Mouse (Mus musculus) kidney, adult 9 months (tissue): Measurements from ENCODE around the gene Pms2.
A peak's percentile ranks its signal among the peaks of the same experiment; 100 is the strongest.

Experiments used
- DNase-seq: peaks from one replicate; pipeline ENCODE4 v3.0.0; 2022

The Pms2 gene

GRCm38 (mm10) chr5:143909417-143910400, at the start of gene Pms2, which contains the start of gene Aimp2:
Gene Pms2, plus strand, starts transcription at chr5:143909964.
Gene Aimp2, minus strand, starts transcription at chr5:143909847.
- peak; percentile 99 for DNase-seq

- no peak for DNase-seq
These were observed 38.1 kb upstream of the Pms2 start for GRCm38 (mm10) chr5:143871547-143872169.

GRCm38 (mm10) chr5:143874571-143874970, 35.2 kb upstream of the Pms2 start:
- no peak for DNase-seq

GRCm38 (mm10) chr5:143885274-143885673, 24.5 kb upstream of the Pms2 start:
- no peak for DNase-seq

GRCm38 (mm10) chr5:143890741-143891140, 19.0 kb upstream of the Pms2 start:
- no peak for DNase-seq

GRCm38 (mm10) chr5:143892255-143892886, 17.4 kb upstream of the Pms2 start:
- no peak for DNase-seq

GRCm38 (mm10) chr5:143893396-143893795, 16.4 kb upstream of the Pms2 start:
- no peak for DNase-seq

- DNase-seq, result no peak
These were observed 12.0 kb upstream of the Pms2 start, which contains the start of gene Ankrd61 for GRCm38 (mm10) chr5:143897635-143898330. Gene Ankrd61, minus strand, starts transcription at chr5:143897685.

- no peak for DNase-seq
These were observed 7.7 kb upstream of the Pms2 start for GRCm38 (mm10) chr5:143902111-143902510.

GRCm38 (mm10) chr5:143903813-143904212, 6.0 kb upstream of the Pms2 start:
- DNase-seq, result no peak

GRCm38 (mm10) chr5:143906429-143906828, 3.3 kb upstream of the Pms2 start:
- no peak for DNase-seq

- no peak for DNase-seq
These were observed 838 bp upstream of the Pms2 start for GRCm38 (mm10) chr5:143908926-143909325.

- DNase-seq, result no peak
These were observed 6.5 kb downstream of the Pms2 start for GRCm38 (mm10) chr5:143916221-143916620.

- DNase-seq, result peak; percentile 80
These were observed 7.7 kb downstream of the Pms2 start for GRCm38 (mm10) chr5:143917418-143917817.

- no peak for DNase-seq
These were observed 8.4 kb downstream of the Pms2 start for GRCm38 (mm10) chr5:143918120-143918519.

GRCm38 (mm10) chr5:143924781-143925452, 15.2 kb downstream of the Pms2 start:
- no peak for DNase-seq

GRCm38 (mm10) chr5:143927875-143928274, 18.1 kb downstream of the Pms2 start, which contains the start of gene Gm42421:
Gene Gm42421, plus strand, starts transcription at chr5:143928175.
- no peak for DNase-seq

- DNase-seq, result no peak
These were observed 19.5 kb downstream of the Pms2 start for GRCm38 (mm10) chr5:143929291-143929690.

- DNase-seq, result no peak
These were observed 20.9 kb downstream of the Pms2 start for GRCm38 (mm10) chr5:143930656-143931055.

GRCm38 (mm10) chr5:143931863-143932580, 22.3 kb downstream of the Pms2 start:
- DNase-seq, result no peak

GRCm38 (mm10) chr5:143932831-143933230, 23.1 kb downstream of the Pms2 start, which contains the start of gene Rsph10b:
Gene Rsph10b, plus strand, starts transcription at chr5:143933035.
- DNase-seq, result no peak
